Mouse (Mus musculus): ENCODE results near the gene Gls.
A peak's percentile ranks its signal among the peaks of the same experiment; 100 is the strongest.

Gene Gls

GRCm38 (mm10) chr1:52233143-52233713 is at the start of gene Gls:
Gene Gls, minus strand, starts transcription at chr1:52233232.
- DNase-seq: peak; percentile 98

GRCm38 (mm10) chr1:52279831-52280595 is 47.0 kb upstream of the Gls start:
- peak; percentile 63 for DNase-seq

GRCm38 (mm10) chr1:52279331-52279730 is 46.3 kb upstream of the Gls start:
- peak; percentile 53 for DNase-seq

GRCm38 (mm10) chr1:52278073-52278472 is 45.0 kb upstream of the Gls start:
- DNase-seq: peak; percentile 95

GRCm38 (mm10) chr1:52274210-52274609 is 41.2 kb upstream of the Gls start:
- DNase-seq: no peak

GRCm38 (mm10) chr1:52272018-52272678 is 39.1 kb upstream of the Gls start:
- no peak for DNase-seq

- peak; percentile 56 for DNase-seq
Measured at GRCm38 (mm10) chr1:52270354-52270753, 37.3 kb upstream of the Gls start.

- DNase-seq: no peak
Measured at GRCm38 (mm10) chr1:52269596-52269995, 36.6 kb upstream of the Gls start.

GRCm38 (mm10) chr1:52268006-52268405 is 35.0 kb upstream of the Gls start:
- DNase-seq: no peak

GRCm38 (mm10) chr1:52267606-52268005 is 34.6 kb upstream of the Gls start:
- peak; percentile 84 for DNase-seq

- no peak for DNase-seq
Measured at GRCm38 (mm10) chr1:52265886-52266516, 33.0 kb upstream of the Gls start.

- no peak for DNase-seq
Measured at GRCm38 (mm10) chr1:52264290-52264689, 31.3 kb upstream of the Gls start.

GRCm38 (mm10) chr1:52260354-52261090 is 27.5 kb upstream of the Gls start:
- no peak for DNase-seq

GRCm38 (mm10) chr1:52258006-52258749 is 25.1 kb upstream of the Gls start:
- DNase-seq: no peak

- no peak for DNase-seq
Measured at GRCm38 (mm10) chr1:52256916-52257315, 23.9 kb upstream of the Gls start.

- DNase-seq: no peak
Measured at GRCm38 (mm10) chr1:52256194-52256593, 23.2 kb upstream of the Gls start.

GRCm38 (mm10) chr1:52254411-52254810 is 21.4 kb upstream of the Gls start:
- DNase-seq: no peak

- DNase-seq: no peak
Measured at GRCm38 (mm10) chr1:52253386-52253785, 20.4 kb upstream of the Gls start.

GRCm38 (mm10) chr1:52252447-52252846 is 19.4 kb upstream of the Gls start:
- no peak for DNase-seq

- DNase-seq: peak; percentile 86
Measured at GRCm38 (mm10) chr1:52251038-52251735, 18.2 kb upstream of the Gls start.

- DNase-seq: peak; percentile 58
Measured at GRCm38 (mm10) chr1:52248899-52249556, 16.0 kb upstream of the Gls start.

All from kidney, adult 9 months (tissue).